Mouse (Mus musculus): ENCODE measurements around the gene Edn2.

DNA sequence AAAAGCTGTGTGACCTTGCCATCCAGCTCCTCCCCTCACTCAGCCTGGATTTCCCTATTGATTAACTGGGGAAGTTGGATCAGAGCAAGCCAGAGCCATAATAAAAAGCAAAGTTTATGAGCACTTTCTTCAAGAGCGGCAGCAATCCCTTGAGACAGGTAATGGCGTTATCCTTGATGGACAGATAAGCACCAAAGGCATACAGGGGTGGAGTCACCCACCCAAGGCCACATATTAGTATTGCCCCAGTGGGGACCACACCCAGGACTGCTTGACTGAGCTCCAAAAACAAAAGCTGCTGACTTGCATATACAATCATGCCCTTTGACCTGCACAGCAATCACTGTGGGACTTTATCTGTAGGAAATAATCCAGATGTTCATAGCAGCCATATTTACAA, 31.0 kb downstream of the Edn2 start:
- TF ChIP-seq CTCF (IDR thresholded peaks at IDR 0.05; ENCODE audit: insufficient read depth, low read depth, low read length) (no peak), POLR2A (IDR thresholded peaks at IDR 0.05; ENCODE audit: insufficient read depth, low read depth, low read length) (no peak)
